Mouse (Mus musculus) midbrain, embryonic 16.5 days (tissue): ENCODE data around the gene Anks1. TPM values are rescaled to one million over a fixed set of nuclear protein-coding genes. Genes with fewer than 3 reads are reported as not detected.

ENCODE experiments used
- ATAC-seq: fragments of 200-750 bp; cut with Nextera tagmentation; 2 replicates; pipeline ENCODE4 v1.8.0; 2017; ENCODE audit warnings: moderate TSS enrichment
- H3K27ac ChIP-seq: fragments of 300-500 bp; sonication (generic); 2 replicates; pipeline ENCODE4 v1.5.1; 2014; ENCODE audit warnings: mild to moderate bottlenecking, low read length, mixed read lengths
- H3K27me3 ChIP-seq: fragments of 300-500 bp; sonication (generic); 2 replicates; pipeline ENCODE4 v1.6.1; 2014; ENCODE audit warnings: low read depth, low read length, mixed read lengths; ENCODE audit not compliant: control insufficient read depth, insufficient read depth
- H3K36me3 ChIP-seq: fragments of 300-500 bp; sonication (generic); 2 replicates; pipeline ENCODE4 v1.6.1; 2014; ENCODE audit warnings: mild to moderate bottlenecking, low read length, moderate library complexity, mixed read lengths; ENCODE audit not compliant: control insufficient read depth, insufficient read depth
- H3K4me1 ChIP-seq: fragments of 300-500 bp; sonication (generic); 2 replicates; pipeline ENCODE4 v1.6.1; 2014; ENCODE audit warnings: mild to moderate bottlenecking, low read length, mixed read lengths; ENCODE audit not compliant: control insufficient read depth, insufficient read depth
- H3K4me2 ChIP-seq: fragments of 300-500 bp; sonication (generic); 2 replicates; pipeline ENCODE4 v1.6.1; 2014; ENCODE audit warnings: mild to moderate bottlenecking, low read length, mixed read lengths
- H3K4me3 ChIP-seq: fragments of 300-500 bp; sonication (generic); 2 replicates; pipeline ENCODE4 v1.5.1; 2014; ENCODE audit warnings: low read depth, mild to moderate bottlenecking, low read length, moderate library complexity, mixed read lengths
- H3K9ac ChIP-seq: fragments of 300-500 bp; sonication (generic); 2 replicates; pipeline ENCODE4 v1.6.1; 2014; ENCODE audit warnings: low read depth, low read length, mixed read lengths
- H3K9me3 ChIP-seq: fragments of 300-500 bp; sonication (generic); replicated peaks from 2 replicates; pipeline ENCODE4 v1.6.1; 2014; ENCODE audit warnings: mild to moderate bottlenecking, low read length, mixed read lengths; ENCODE audit not compliant: control insufficient read depth, poor library complexity, severe bottlenecking
- WGBS: fragments of 180-500 bp; shearing (Covaris S2); extraction: QIAGEN DNeasy Blood & Tissue Kit; methylation state at CpG from one replicate; pipeline ENCODE4 v1.1.7; 2014; 5-methylcytosine and 5-hydroxymethylcytosine counted together
- polyA plus RNA-seq: library from polyadenylated mRNA; unstranded; fragments of >200 nt; fragmentation: Nextera tagmentation; extraction: Ambion mirVana; gene quantifications from 2 replicates; pipeline ENCODE4 v1.2.1, GENCODE M21; 2015

The Anks1 gene
- polyA plus RNA-seq, 1 experiment from 2014 or later, result 56.2 TPM

- H3K36me3 ChIP-seq, result peaks cover 4% of the 10 kb centered on the region; the same call in 1 of the 2 replicates
- H3K4me2 ChIP-seq, result peak overlapping the region; percentile 24
- H3K4me1 ChIP-seq, result peaks cover 13% of the 10 kb centered on the region
Observed at GRCm38 (mm10) chr17:28007857-28008564, 98.9 kb downstream of the Anks1 start.

GRCm38 (mm10) chr17:28008565-28008981 lies 99.5 kb downstream of the Anks1 start:
- H3K36me3 ChIP-seq, result peaks cover 4% of the 10 kb centered on the region; the same call in 1 of the 2 replicates
- H3K4me1 ChIP-seq, result peaks cover 18% of the 10 kb centered on the region
- H3K27ac ChIP-seq, result no peak overlapping the region
- no peaks in the 10 kb centered on the region for H3K9me3 ChIP-seq
- 0 out of 2 replicates have a peak overlapping the region, but pooled peaks have one; percentile 4 for H3K9ac ChIP-seq
- H3K4me3 ChIP-seq, result no peak overlapping the region; the same call in 1 of the 2 replicates
- H3K4me2 ChIP-seq, result no peak overlapping the region; the same call in 1 of the 2 replicates
- no peak for ATAC-seq
- WGBS, result 60% methylated on average over 8 of the region's 8 CpGs
- no peaks in the 10 kb centered on the region for H3K27me3 ChIP-seq

More at GRCm38 (mm10) chr17:28007857-28008564, 98.9 kb downstream of the Anks1 start:
- no peak overlapping the region; the same call in 1 of the 2 replicates for H3K4me3 ChIP-seq
- WGBS, result 27% methylated on average over 27 of the region's 27 CpGs
- no peaks in the 10 kb centered on the region for H3K27me3 ChIP-seq
- no peak overlapping the region for H3K9ac ChIP-seq
- ATAC-seq, result peak; percentile 52; the same call in 1 of the 2 replicates
- no peaks in the 10 kb centered on the region for H3K9me3 ChIP-seq
- H3K27ac ChIP-seq, result peak overlapping the region; percentile 63

DNA sequence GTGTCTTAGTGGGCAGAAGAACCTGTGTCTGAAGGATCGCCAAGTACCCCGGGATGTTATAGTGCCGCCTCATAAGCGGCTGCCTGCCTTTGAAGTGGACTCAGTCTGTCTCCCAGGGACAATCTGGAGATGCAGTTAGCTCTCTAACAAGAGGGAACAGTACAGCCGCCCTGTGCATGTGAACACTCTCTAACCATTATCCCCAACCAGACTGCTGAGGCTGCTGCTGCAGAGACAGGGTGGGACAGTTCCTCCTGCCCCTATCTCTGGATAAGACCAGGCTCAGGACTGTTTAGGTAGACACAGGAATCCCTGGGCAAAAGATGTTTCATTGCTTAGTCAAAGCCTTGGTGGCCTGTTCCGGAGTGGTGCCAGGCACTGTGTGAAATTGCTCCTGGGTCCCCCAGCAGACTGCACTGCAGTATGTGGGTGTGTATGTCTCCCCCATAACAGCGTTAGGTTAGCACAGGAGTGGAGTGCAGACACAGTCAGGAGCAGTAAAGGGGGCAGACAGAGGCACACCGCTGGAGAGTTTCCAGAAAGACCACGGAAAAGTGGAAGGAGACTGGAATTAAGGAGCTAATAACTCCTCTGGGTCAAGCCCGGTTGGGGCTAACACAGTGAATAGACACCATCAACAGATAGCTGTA lies 100.1 kb downstream of the Anks1 start:
- H3K4me1 ChIP-seq, result peaks cover 24% of the 10 kb centered on the region
- H3K9me3 ChIP-seq, result no peaks in the 10 kb centered on the region
- no peak overlapping the region; the same call in 1 of the 2 replicates for H3K4me2 ChIP-seq
- H3K27me3 ChIP-seq, result no peaks in the 10 kb centered on the region
- WGBS, result 84% methylated on average over 10 of the region's 10 CpGs
- ATAC-seq, result no peak
- no peak overlapping the region for H3K4me3 ChIP-seq
- H3K27ac ChIP-seq, result no peak overlapping the region
- H3K36me3 ChIP-seq, result peaks cover 4% of the 10 kb centered on the region; the same call in 1 of the 2 replicates
- 0 out of 2 replicates have a peak overlapping the region, but pooled peaks have one; percentile 4 for H3K9ac ChIP-seq

GRCm38 (mm10) chr17:28009716-28010114 lies 100.6 kb downstream of the Anks1 start:
- H3K9me3 ChIP-seq, result no peaks in the 10 kb centered on the region
- no peak overlapping the region for H3K4me3 ChIP-seq
- peaks cover 4% of the 10 kb centered on the region; the same call in 1 of the 2 replicates for H3K36me3 ChIP-seq
- no peak overlapping the region for H3K27ac ChIP-seq
- no peak overlapping the region for H3K9ac ChIP-seq
- 95% methylated on average over 7 of the region's 7 CpGs for WGBS
- H3K4me2 ChIP-seq, result no peak overlapping the region
- H3K4me1 ChIP-seq, result peaks cover 25% of the 10 kb centered on the region
- no peaks in the 10 kb centered on the region for H3K27me3 ChIP-seq
- ATAC-seq, result no peak

GRCm38 (mm10) chr17:28010925-28011324 lies 101.8 kb downstream of the Anks1 start:
- H3K9me3 ChIP-seq, result no peaks in the 10 kb centered on the region
- no peak overlapping the region for H3K4me2 ChIP-seq
- peaks cover 4% of the 10 kb centered on the region; the same call in 1 of the 2 replicates for H3K36me3 ChIP-seq
- H3K9ac ChIP-seq, result no peak overlapping the region
- 97% methylated on average over 2 of the region's 2 CpGs for WGBS
- ATAC-seq, result no peak
- H3K4me3 ChIP-seq, result no peak overlapping the region
- H3K4me1 ChIP-seq, result peaks cover 25% of the 10 kb centered on the region
- H3K27ac ChIP-seq, result no peak overlapping the region
- H3K27me3 ChIP-seq, result no peaks in the 10 kb centered on the region

DNA sequence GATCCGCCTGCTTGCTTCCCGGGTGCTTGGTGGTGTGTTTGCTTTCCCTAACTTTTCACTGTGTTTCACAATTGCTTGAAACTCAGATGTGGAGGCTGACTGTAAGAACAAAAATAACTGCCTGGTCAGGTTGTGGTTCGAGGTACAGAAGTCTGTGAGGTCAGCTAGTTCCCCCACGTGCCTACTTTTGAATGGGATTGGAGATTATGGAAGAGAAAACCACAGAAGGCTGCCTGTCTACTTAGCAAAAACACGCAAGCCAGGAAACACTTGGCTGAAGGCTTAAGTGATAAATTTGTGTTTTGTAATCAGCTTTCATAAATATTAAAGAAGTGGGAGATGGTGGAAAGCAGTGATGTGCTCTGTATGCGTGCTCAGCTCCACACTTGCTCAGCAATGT lies 103.7 kb downstream of the Anks1 start:
- peaks cover 22% of the 10 kb centered on the region for H3K4me1 ChIP-seq
- peak overlapping the region; percentile 63 for H3K27ac ChIP-seq
- 61% methylated on average over 6 of the region's 6 CpGs for WGBS
- peak overlapping the region; percentile 42; the same call in 1 of the 2 replicates for H3K9ac ChIP-seq
- H3K4me2 ChIP-seq, result peak overlapping the region; percentile 42
- no peak for ATAC-seq
- no peaks in the 10 kb centered on the region for H3K9me3 ChIP-seq
- H3K4me3 ChIP-seq, result no peak overlapping the region
- peaks cover 4% of the 10 kb centered on the region; the same call in 1 of the 2 replicates for H3K36me3 ChIP-seq
- no peaks in the 10 kb centered on the region for H3K27me3 ChIP-seq

DNA sequence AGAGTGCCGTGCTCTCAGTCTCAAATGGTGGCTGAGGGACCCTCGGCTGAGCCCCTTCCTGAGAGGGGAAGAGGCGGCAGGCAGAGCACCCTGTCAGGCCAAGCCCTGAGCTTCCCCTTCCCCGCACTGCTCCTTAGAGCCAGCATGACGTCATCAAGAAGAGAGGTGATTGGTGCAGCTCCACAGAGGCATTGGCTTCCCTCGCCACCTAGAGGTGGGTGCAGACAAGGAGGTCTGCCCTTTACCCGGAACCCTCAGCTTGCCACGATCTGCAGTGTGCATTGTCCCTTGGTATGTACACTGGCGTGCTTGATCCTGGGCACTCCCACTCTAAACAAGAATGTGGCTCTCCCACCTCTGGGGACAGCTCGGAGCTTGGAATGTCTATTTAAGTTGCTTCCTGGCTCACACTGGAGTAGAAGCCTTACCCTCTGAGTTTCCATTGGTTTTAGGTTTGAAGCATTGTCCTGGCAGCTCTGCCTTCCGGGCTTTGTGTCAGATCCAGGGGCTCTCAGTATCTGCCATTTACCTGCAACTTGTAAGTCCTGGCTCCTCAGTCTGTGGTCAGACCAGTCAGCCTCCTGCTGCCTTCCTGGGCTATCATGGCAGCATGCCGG lies 104.3 kb downstream of the Anks1 start:
- Histone ChIP-seq H3K9me3 (no peaks in the 10 kb centered on the region), H3K36me3 (peaks cover 4% of the 10 kb centered on the region; the same call in 1 of the 2 replicates), H3K4me3 (no peak overlapping the region), H3K27ac (peak overlapping the region; percentile 63), H3K4me1 (peaks cover 26% of the 10 kb centered on the region), H3K27me3 (no peaks in the 10 kb centered on the region), H3K4me2 (peak overlapping the region; percentile 42), H3K9ac (peak overlapping the region; percentile 42; the same call in 1 of the 2 replicates)
- peak; percentile 86 for ATAC-seq
- 19% methylated on average over 12 of the region's 12 CpGs for WGBS

DNA sequence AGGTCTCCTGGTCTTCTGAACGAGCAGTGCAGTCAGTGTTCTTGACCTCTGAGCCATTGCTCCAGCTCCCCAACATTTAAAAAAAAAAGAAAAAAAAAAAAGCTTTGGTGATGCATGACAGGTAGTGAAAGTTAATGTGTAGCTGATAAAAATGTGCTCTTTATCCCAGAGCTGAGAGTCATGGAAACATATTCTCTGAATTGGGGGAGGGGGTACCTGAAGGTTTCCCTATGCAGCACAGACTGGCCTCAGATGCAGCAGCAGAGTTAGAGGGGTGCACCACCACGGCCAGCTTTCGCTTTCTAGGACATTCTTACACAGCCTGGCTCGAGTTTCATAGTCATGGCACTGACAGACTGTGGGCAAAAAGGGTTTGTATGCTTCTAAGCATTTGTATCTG lies 105.3 kb downstream of the Anks1 start:
- no peak overlapping the region for H3K4me3 ChIP-seq
- H3K27me3 ChIP-seq, result no peaks in the 10 kb centered on the region
- H3K9ac ChIP-seq, result no peak overlapping the region
- 58% methylated on average over 4 of the region's 4 CpGs for WGBS
- H3K4me1 ChIP-seq, result peaks cover 36% of the 10 kb centered on the region
- peak overlapping the region; percentile 8 for H3K27ac ChIP-seq
- no peaks in the 10 kb centered on the region for H3K36me3 ChIP-seq
- ATAC-seq, result no peak
- no peak overlapping the region for H3K4me2 ChIP-seq
- no peaks in the 10 kb centered on the region for H3K9me3 ChIP-seq
